Mouse (Mus musculus): ENCODE results near the gene Rbfox1. TPM values are rescaled to one million over a fixed set of nuclear protein-coding genes. Genes with fewer than 3 reads are reported as not detected.

The Rbfox1 gene
- total RNA-seq (2021) (10 to 100 TPM; 52.9 to 58.1 TPM), polyA plus RNA-seq (2012; rRNA removed) (30.7 and 31.6 TPM in 2 replicates)
- long read RNA-seq, partial matches to known transcripts: 1 of 10 reads
- long read RNA-seq, other reads (novel, unspliced or antisense): 7 of 10 reads

DNA sequence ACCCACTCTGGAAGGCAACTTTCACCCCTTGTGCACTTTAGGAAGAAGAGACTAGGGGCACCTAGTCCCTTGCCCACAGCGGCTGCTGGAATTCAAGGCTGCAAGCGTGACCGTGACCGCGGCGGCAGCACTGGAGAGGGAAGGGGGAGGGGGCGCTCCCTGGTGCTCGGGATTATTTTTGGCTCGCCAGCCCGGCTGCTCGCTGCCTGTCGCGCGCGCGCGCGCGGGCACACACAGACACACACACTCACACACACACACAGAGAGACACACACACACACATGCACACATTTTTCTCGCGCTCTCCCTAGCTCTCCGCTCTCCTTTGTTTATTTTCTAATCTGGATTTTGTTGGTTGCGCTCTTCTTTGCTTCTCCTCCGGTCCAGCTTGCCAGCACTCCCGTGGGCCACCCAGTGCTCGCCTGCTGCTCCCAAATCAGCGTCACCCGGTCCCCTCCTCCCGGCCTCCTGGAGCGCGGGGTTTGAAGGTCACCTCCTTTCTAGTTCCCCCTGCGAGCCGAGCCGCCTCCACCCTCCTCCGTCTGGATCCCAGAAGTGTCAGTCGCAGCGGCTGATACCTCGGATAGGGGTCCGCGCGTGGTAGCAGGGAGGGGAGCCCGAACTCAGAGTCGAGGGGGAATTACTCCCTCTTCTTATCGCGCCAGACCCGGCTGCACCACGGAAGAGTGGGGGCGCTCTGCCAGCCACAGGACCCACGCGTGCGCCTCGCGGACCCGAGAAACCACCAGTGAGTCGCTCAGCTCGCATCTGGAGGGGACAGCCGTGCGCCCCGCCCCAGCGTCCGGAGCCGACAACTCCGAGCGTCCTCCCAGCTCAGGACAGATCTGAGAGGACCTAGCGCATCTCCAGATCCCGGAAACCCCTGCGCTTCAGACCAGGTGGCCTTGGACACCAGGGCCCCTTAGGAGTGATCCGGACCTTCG is at the start of gene Rbfox1:
Gene Rbfox1 (plus strand): TSS at position 610 of the 944 bp plus-strand sequence.
- H3K27ac ChIP-seq: no peak within 1 kb of the TSS
- H3K27me3 ChIP-seq (ENCODE audit: control insufficient read depth, insufficient read depth, low read length): no peaks in the 10 kb centered on the region
- H3K4me3 ChIP-seq: peak within 1 kb of the TSS; percentile 23
- H3K9ac ChIP-seq (ENCODE audit: low read depth, low read length): no peak within 1 kb of the TSS
- peak; percentile 7 to 18 for DNase-seq
- H3K4me1 ChIP-seq (ENCODE audit: control insufficient read depth, insufficient read depth, low read length): no peaks in the 10 kb centered on the region
- no peaks in the 10 kb centered on the region for H3K36me3 ChIP-seq (ENCODE audit: control insufficient read depth, insufficient read depth, low read length)
- intact Hi-C loops (cut with DNase I): loop anchor here (5.0 to 10.0 kb wide), 3 partner anchors 47 to 600 kb away; no protein-coding TSS in a partner anchor
- no peaks in the 10 kb centered on the region for H3K79me2 ChIP-seq (replicated peaks; ENCODE audit: control insufficient read depth, insufficient read depth, low read length)
- WGBS: 2% methylated on average over 67 of the region's 69 CpGs
- TF ChIP-seq CTCF (IDR thresholded peaks at IDR 0.05): no peak
- TF ChIP-seq EP300 (IDR thresholded peaks at IDR 0.05; ENCODE audit: insufficient read depth, low read depth, low read length): no peak
- TF ChIP-seq POLR2A (IDR thresholded peaks at IDR 0.05; ENCODE audit: insufficient read depth, low read depth, low read length): no peak

DNA sequence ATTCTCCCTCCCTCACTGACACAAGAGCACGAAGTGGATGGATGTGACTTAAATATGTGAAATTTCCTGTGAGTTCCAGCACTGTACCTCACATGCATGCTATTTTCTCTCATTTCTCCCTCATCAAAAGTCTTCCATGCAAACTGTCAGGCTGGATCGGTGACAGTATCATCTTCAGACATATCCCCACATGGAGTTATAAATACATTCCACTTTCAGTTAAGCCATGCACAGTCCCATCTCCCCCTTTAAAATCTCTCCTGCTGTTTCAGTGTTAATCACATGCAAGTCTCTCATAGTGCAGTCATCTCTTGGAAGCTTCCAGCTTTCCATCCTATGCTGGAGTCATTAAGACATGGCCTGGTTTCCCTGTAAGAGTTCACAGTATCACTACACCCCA is 48.4 kb upstream of the Rbfox1 start:
- H3K9ac ChIP-seq (ENCODE audit: low read depth, low read length): no peak overlapping the region
- H3K27ac ChIP-seq: no peak overlapping the region
- WGBS: 82% methylated on average over 2 of the region's 2 CpGs
- no peak for DNase-seq
- H3K79me2 ChIP-seq (replicated peaks; ENCODE audit: control insufficient read depth, insufficient read depth, low read length): no peaks in the 10 kb centered on the region
- H3K4me1 ChIP-seq (ENCODE audit: control insufficient read depth, insufficient read depth, low read length): no peaks in the 10 kb centered on the region
- no peak overlapping the region for H3K4me3 ChIP-seq
- intact Hi-C loops (cut with DNase I): no loop called here
- no peaks in the 10 kb centered on the region for H3K27me3 ChIP-seq (ENCODE audit: control insufficient read depth, insufficient read depth, low read length)
- no peak for TF ChIP-seq EP300 (IDR thresholded peaks at IDR 0.05; ENCODE audit: insufficient read depth, low read depth, low read length)
- no peak for TF ChIP-seq POLR2A (IDR thresholded peaks at IDR 0.05; ENCODE audit: insufficient read depth, low read depth, low read length)
- no peak for TF ChIP-seq CTCF (IDR thresholded peaks at IDR 0.05)
- no peaks in the 10 kb centered on the region for H3K36me3 ChIP-seq (ENCODE audit: control insufficient read depth, insufficient read depth, low read length)

DNA sequence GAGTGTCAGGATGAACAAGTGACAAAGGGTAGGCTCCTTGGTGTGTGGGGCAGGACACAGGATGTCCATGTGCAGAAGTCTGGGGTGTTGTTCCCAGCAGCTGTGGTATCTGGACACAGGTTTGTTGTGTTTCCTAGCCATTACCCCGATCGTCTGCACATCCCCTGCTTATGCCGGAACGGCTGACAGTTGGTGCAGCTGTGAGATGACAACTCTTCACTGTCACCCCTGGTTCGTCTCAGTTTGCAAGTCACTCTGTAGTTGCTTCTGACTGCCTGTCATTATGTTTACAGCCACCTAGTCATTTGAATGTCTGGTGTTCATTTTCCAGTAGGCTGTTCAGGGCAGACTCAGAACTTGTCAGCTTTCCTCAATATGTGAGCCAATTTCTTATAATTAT is 44.0 kb upstream of the Rbfox1 start:
- H3K27ac ChIP-seq: no peak overlapping the region
- DNase-seq: no peak
- H3K9ac ChIP-seq (ENCODE audit: low read depth, low read length): no peak overlapping the region
- intact Hi-C loops (cut with DNase I): no loop called here
- H3K79me2 ChIP-seq (replicated peaks; ENCODE audit: control insufficient read depth, insufficient read depth, low read length): no peaks in the 10 kb centered on the region
- H3K4me1 ChIP-seq (ENCODE audit: control insufficient read depth, insufficient read depth, low read length): no peaks in the 10 kb centered on the region
- no peak for TF ChIP-seq CTCF (IDR thresholded peaks at IDR 0.05)
- no peak for TF ChIP-seq POLR2A (IDR thresholded peaks at IDR 0.05; ENCODE audit: insufficient read depth, low read depth, low read length)
- no peak for TF ChIP-seq EP300 (IDR thresholded peaks at IDR 0.05; ENCODE audit: insufficient read depth, low read depth, low read length)
- H3K36me3 ChIP-seq (ENCODE audit: control insufficient read depth, insufficient read depth, low read length): no peaks in the 10 kb centered on the region
- WGBS: 47% methylated on average over 5 of the region's 5 CpGs
- no peak overlapping the region for H3K4me3 ChIP-seq
- no peaks in the 10 kb centered on the region for H3K27me3 ChIP-seq (ENCODE audit: control insufficient read depth, insufficient read depth, low read length)

DNA sequence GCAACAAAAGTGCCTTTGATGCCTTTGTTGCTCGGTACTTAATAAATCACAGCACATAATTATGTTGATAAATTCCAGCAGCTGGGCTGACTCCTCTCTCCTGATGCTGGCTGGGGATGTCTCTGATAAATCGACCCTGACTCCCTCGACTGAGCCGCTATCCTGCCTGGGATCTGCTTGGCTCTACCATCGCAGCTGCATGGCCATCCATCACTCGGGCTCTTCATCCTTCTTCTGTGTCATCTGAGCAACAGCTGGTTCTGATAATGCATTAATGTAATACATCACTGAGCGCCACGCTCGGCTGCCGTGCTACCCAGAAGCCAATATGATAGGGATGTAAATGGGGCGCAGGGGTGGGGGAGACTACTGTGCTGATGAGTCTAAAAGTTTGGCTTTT is 39.5 kb upstream of the Rbfox1 start:
- Histone ChIP-seq H3K27me3 (ENCODE audit: control insufficient read depth, insufficient read depth, low read length) (no peaks in the 10 kb centered on the region), H3K9ac (ENCODE audit: low read depth, low read length) (no peak overlapping the region), H3K79me2 (replicated peaks; ENCODE audit: control insufficient read depth, insufficient read depth, low read length) (no peaks in the 10 kb centered on the region), H3K4me1 (ENCODE audit: control insufficient read depth, insufficient read depth, low read length) (no peaks in the 10 kb centered on the region), H3K27ac (no peak overlapping the region), H3K36me3 (ENCODE audit: control insufficient read depth, insufficient read depth, low read length) (no peaks in the 10 kb centered on the region), H3K4me3 (no peak overlapping the region)
- 68% methylated on average over 11 of the region's 11 CpGs for WGBS
- DNase-seq: no peak
- no peak for TF ChIP-seq EP300 (IDR thresholded peaks at IDR 0.05; ENCODE audit: insufficient read depth, low read depth, low read length)
- TF ChIP-seq CTCF (IDR thresholded peaks at IDR 0.05): no peak
- no peak for TF ChIP-seq POLR2A (IDR thresholded peaks at IDR 0.05; ENCODE audit: insufficient read depth, low read depth, low read length)
- intact Hi-C loops (cut with DNase I): no loop called here

DNA sequence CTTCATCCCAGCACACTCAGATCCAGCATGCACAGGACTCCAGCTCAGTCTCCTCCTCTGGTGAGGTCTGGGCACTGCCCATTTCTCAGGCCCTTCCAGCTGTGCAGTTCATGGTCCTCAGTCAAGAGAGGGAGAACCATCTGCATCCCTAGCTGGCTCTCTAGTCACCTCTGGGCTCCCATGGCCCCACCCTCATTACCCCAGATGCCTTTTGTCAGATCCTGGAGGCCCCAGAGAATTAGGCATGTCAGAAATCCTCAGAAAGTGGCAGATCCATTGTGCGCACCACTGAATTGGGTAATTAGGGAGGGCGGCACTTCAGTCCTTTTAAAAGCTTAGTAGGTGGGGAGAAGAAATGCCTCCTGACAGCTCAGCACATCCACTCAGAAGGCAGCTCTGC is 32.1 kb upstream of the Rbfox1 start:
- no peak for DNase-seq
- Histone ChIP-seq H3K79me2 (replicated peaks; ENCODE audit: control insufficient read depth, insufficient read depth, low read length) (no peaks in the 10 kb centered on the region), H3K4me1 (ENCODE audit: control insufficient read depth, insufficient read depth, low read length) (no peaks in the 10 kb centered on the region), H3K4me3 (no peak overlapping the region), H3K36me3 (ENCODE audit: control insufficient read depth, insufficient read depth, low read length) (no peaks in the 10 kb centered on the region), H3K27me3 (ENCODE audit: control insufficient read depth, insufficient read depth, low read length) (no peaks in the 10 kb centered on the region), H3K9ac (ENCODE audit: low read depth, low read length) (no peak overlapping the region), H3K27ac (no peak overlapping the region)
- intact Hi-C loops (cut with DNase I): no loop called here
- WGBS: 89% methylated on average over 2 of the region's 2 CpGs
- no peak for TF ChIP-seq CTCF (IDR thresholded peaks at IDR 0.05)
- TF ChIP-seq EP300 (IDR thresholded peaks at IDR 0.05; ENCODE audit: insufficient read depth, low read depth, low read length): no peak
- no peak for TF ChIP-seq POLR2A (IDR thresholded peaks at IDR 0.05; ENCODE audit: insufficient read depth, low read depth, low read length)

DNA sequence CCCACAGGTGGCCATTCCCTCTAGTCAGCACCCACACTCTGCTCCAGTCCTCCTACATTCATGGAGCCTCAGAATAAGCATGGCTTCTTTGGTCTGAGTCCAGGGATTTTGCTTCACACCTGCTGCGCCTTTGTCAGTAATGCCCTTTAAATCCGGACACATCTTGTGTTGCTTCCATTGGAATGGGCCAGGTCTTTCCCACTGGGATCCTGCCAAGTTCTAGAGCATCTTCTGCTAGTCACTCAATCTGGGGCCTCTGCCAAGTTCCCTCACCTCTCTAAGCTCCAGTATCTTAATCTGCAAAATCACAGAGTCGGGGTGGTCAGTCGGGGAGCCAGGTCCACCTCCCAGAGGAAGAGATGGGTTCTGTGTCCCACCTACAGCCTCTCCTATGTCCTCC is 20.8 kb upstream of the Rbfox1 start:
- H3K4me3 ChIP-seq: no peak overlapping the region
- H3K27me3 ChIP-seq (ENCODE audit: control insufficient read depth, insufficient read depth, low read length): no peaks in the 10 kb centered on the region; the same call in 1 of the 2 replicates
- H3K27ac ChIP-seq: no peak overlapping the region
- intact Hi-C loops (cut with DNase I): no loop called here
- no peaks in the 10 kb centered on the region for H3K79me2 ChIP-seq (replicated peaks; ENCODE audit: control insufficient read depth, insufficient read depth, low read length)
- H3K4me1 ChIP-seq (ENCODE audit: control insufficient read depth, insufficient read depth, low read length): no peaks in the 10 kb centered on the region
- no peaks in the 10 kb centered on the region for H3K36me3 ChIP-seq (ENCODE audit: control insufficient read depth, insufficient read depth, low read length)
- H3K9ac ChIP-seq (ENCODE audit: low read depth, low read length): no peak overlapping the region
- no peak for DNase-seq
- 72% methylated on average over 4 of the region's 4 CpGs for WGBS
- no peak for TF ChIP-seq EP300 (IDR thresholded peaks at IDR 0.05; ENCODE audit: insufficient read depth, low read depth, low read length)
- TF ChIP-seq CTCF (IDR thresholded peaks at IDR 0.05): no peak
- TF ChIP-seq POLR2A (IDR thresholded peaks at IDR 0.05; ENCODE audit: insufficient read depth, low read depth, low read length): no peak
